Mouse (Mus musculus) embryonic fibroblast, embryonic 13.5 days (primary cell): ENCODE data around the gene Bcat1.

ENCODE experiments used
- CTCF ChIP-seq: IDR thresholded peaks from 2 replicates; pipeline ENCODE4 v1.5.1; 2011; ENCODE audit warnings: mild to moderate bottlenecking, control low read depth, low read length, moderate library complexity, borderline replicate concordance; ENCODE audit not compliant: insufficient read depth
- POLR2A ChIP-seq: IDR thresholded peaks from 2 replicates; pipeline ENCODE4 v1.6.1; 2011; ENCODE audit warnings: low read depth, mild to moderate bottlenecking, control low read depth, low read length, moderate library complexity

DNA sequence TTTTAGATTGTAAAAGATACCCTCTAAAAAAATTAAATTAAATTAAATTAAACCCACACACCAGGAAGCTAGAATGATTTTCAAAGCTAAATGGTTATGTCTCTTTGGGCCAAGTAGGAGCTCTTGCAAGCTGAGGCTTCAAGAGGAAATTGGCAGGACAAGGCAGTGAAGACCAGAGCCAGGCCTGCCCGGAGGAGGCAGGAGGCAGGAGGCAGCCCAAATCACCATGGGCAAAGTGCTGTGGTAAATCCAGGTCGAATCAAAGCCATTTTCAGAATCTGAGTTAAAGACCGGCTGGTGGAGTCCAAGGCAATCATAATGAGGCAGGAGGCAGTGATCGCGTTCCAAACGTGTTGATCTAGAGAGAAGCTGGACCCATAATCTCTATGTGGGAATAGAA is 88.3 kb downstream of the Bcat1 start:
- TF ChIP-seq CTCF (no peak), POLR2A (no peak)
